Mouse (Mus musculus): ENCODE data around the gene Maats1. TPM values are rescaled to one million over a fixed set of nuclear protein-coding genes. Genes with fewer than 3 reads are reported as not detected.

The Maats1 gene
- polyA plus RNA-seq (2017; shearing (Covaris generic)) = not detected

GRCm38 (mm10) chr16:38341396-38342324, at the start of gene Maats1:
TSS of gene Maats1 (minus strand) at chr16:38342143.

GRCm38 (mm10) chr16:38361933-38362332, 20.0 kb upstream of the Maats1 start, which contains the start of gene Popdc2:
TSS of gene Popdc2 (plus strand) at chr16:38362209.

GRCm38 (mm10) chr16:38346529-38347325, 4.8 kb upstream of the Maats1 start, which contains the start of the genes Cox17 and Gm21987:
TSS of gene Cox17 (plus strand) at chr16:38346991.
TSS of gene Gm21987 (plus strand) at chr16:38347040.

GRCm38 (mm10) chr16:38294685-38295348, 47.1 kb downstream of the Maats1 start, which contains the start of gene Nr1i2:
TSS of gene Nr1i2 (minus strand) at chr16:38294824.

Other genes with a start within 250 kb of the Maats1 start
- gene Nr1i2, start 47.3 kb downstream of the Maats1 start, polyA plus RNA-seq (2017; shearing (Covaris generic)) = not detected
- gene Cox17, start 4.8 kb upstream of the Maats1 start, polyA plus RNA-seq (2017; shearing (Covaris generic)) = 238 TPM
- gene Gm21987, start 4.9 kb upstream of the Maats1 start, polyA plus RNA-seq (2017; shearing (Covaris generic)) = not detected
- 1.4 TPM for gene Popdc2, start 20.1 kb upstream of the Maats1 start, polyA plus RNA-seq (2017; shearing (Covaris generic))
- not detected for gene Pla1a, start 91.0 kb upstream of the Maats1 start, polyA plus RNA-seq (2017; shearing (Covaris generic))
- gene Adprh, start 110.6 kb upstream of the Maats1 start, polyA plus RNA-seq (2017; shearing (Covaris generic)) = 118 TPM
- gene Cd80, start 113.4 kb upstream of the Maats1 start, polyA plus RNA-seq (2017; shearing (Covaris generic)) = 3.5 TPM
- 8.9 TPM for gene Timmdc1, start 180.5 kb upstream of the Maats1 start, polyA plus RNA-seq (2017; shearing (Covaris generic))
- 53.5 TPM for gene Poglut1, start 208.1 kb upstream of the Maats1 start, polyA plus RNA-seq (2017; shearing (Covaris generic))
- gene Tmem39a, start 216.6 kb upstream of the Maats1 start, polyA plus RNA-seq (2017; shearing (Covaris generic)) = 53.8 TPM